Mouse (Mus musculus) lung, postnatal 0 days (tissue): ENCODE data around the gene Gm3159.
"Not testable (repeated sequence)": the region's sequence is repeated elsewhere in the genome, so short reads cannot be mapped to it uniquely, and the experiment has no call there.

ENCODE experiments used
- CTCF ChIP-seq: IDR thresholded peaks from 2 replicates; pipeline ENCODE4 v1.5.1; 2016; ENCODE audit warnings: antibody characterized with exemption, mild to moderate bottlenecking
- EP300 ChIP-seq: IDR thresholded peaks from 2 replicates; pipeline ENCODE4 v1.6.1; 2016; ENCODE audit warnings: antibody characterized with exemption, mild to moderate bottlenecking, control low read depth

DNA sequence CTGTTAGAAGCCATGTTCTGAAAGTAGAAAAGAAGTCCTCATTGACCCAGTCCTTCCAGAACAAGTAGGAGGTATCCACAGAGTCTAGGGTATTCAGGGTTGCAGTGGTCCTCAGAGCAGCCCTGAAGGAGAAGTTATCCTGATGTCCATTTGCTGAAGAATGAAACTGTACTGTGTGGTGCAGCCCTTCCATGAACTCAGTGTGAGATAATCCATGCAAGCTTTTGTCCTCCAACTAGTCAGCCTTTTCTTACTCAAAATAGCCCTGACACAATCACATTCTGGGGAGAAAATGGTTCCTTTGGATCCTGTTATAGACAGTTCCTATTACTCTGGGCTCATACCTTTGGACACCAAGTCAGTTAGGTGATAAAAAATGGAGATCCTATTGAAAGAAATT, 6.5 kb downstream of the Gm3159 start:
- not testable (repeated sequence) for TF ChIP-seq CTCF, EP300
